Mouse (Mus musculus): ENCODE results near the gene Lgr6. TPM values are rescaled to one million over a fixed set of nuclear protein-coding genes. Genes with fewer than 3 reads are reported as not detected.

Lgr6 gene
- polyA plus RNA-seq, 1 experiment: 2.9 TPM

- 93% methylated on average over 9 of the region's 9 CpGs for WGBS
- no peak for DNase-seq
- no peak overlapping the region for H3K4me3 ChIP-seq (replicated peaks; ENCODE audit: insufficient read depth, low read depth, low read length)
- no peak overlapping the region for H3K27ac ChIP-seq (ENCODE audit: insufficient read depth, low read length)
- no peaks in the 10 kb centered on the region for H3K27me3 ChIP-seq (ENCODE audit: control insufficient read depth, insufficient read depth, low read length)
- TF ChIP-seq CTCF (IDR thresholded peaks at IDR 0.05; ENCODE audit: borderline replicate concordance, insufficient read depth, low read depth, low read length) (no peak), POLR2A (IDR thresholded peaks at IDR 0.05; ENCODE audit: borderline replicate concordance, insufficient read depth, low read length) (no peak)
- peaks cover 6% of the 10 kb centered on the region for H3K4me1 ChIP-seq (ENCODE audit: control insufficient read depth, insufficient read depth, low read length)
Measured at GRCm38 (mm10) chr1:135132893-135133369, 27.9 kb upstream of the Lgr6 start.

GRCm38 (mm10) chr1:135132473-135132872 lies 27.4 kb upstream of the Lgr6 start, which contains the start of gene Ptpn7:
Gene Ptpn7 (plus strand): TSS chr1:135132700.
- H3K4me1 ChIP-seq (ENCODE audit: control insufficient read depth, insufficient read depth, low read length): peaks cover 6% of the 10 kb centered on the region
- H3K27me3 ChIP-seq (ENCODE audit: control insufficient read depth, insufficient read depth, low read length): no peaks in the 10 kb centered on the region
- WGBS: 2% methylated on average over 10 of the region's 10 CpGs
- H3K27ac ChIP-seq (ENCODE audit: insufficient read depth, low read length): no peak within 1 kb of the TSS
- TF ChIP-seq CTCF (IDR thresholded peaks at IDR 0.05; ENCODE audit: borderline replicate concordance, insufficient read depth, low read depth, low read length) (peak; percentile 65; the same call in 1 of the 2 replicates), POLR2A (IDR thresholded peaks at IDR 0.05; ENCODE audit: borderline replicate concordance, insufficient read depth, low read length) (no peak)
- H3K4me3 ChIP-seq (replicated peaks; ENCODE audit: insufficient read depth, low read depth, low read length): no peak within 1 kb of the TSS
- peak; percentile 67 to 71 for DNase-seq

GRCm38 (mm10) chr1:135131560-135131959 lies 26.5 kb upstream of the Lgr6 start:
- Histone ChIP-seq H3K27me3 (ENCODE audit: control insufficient read depth, insufficient read depth, low read length) (no peaks in the 10 kb centered on the region), H3K4me1 (ENCODE audit: control insufficient read depth, insufficient read depth, low read length) (peaks cover 6% of the 10 kb centered on the region), H3K4me3 (replicated peaks; ENCODE audit: insufficient read depth, low read depth, low read length) (no peak overlapping the region), H3K27ac (ENCODE audit: insufficient read depth, low read length) (no peak overlapping the region)
- DNase-seq: no peak
- TF ChIP-seq POLR2A (IDR thresholded peaks at IDR 0.05; ENCODE audit: borderline replicate concordance, insufficient read depth, low read length) (no peak), CTCF (IDR thresholded peaks at IDR 0.05; ENCODE audit: borderline replicate concordance, insufficient read depth, low read depth, low read length) (no peak)
- 77% methylated on average over 8 of the region's 8 CpGs for WGBS

- no peaks in the 10 kb centered on the region for H3K27me3 ChIP-seq (ENCODE audit: control insufficient read depth, insufficient read depth, low read length)
- no peak for DNase-seq
- TF ChIP-seq CTCF (IDR thresholded peaks at IDR 0.05; ENCODE audit: borderline replicate concordance, insufficient read depth, low read depth, low read length) (no peak), POLR2A (IDR thresholded peaks at IDR 0.05; ENCODE audit: borderline replicate concordance, insufficient read depth, low read length) (no peak)
- peaks cover 9% of the 10 kb centered on the region for H3K4me1 ChIP-seq (ENCODE audit: control insufficient read depth, insufficient read depth, low read length)
- no peak overlapping the region for H3K27ac ChIP-seq (ENCODE audit: insufficient read depth, low read length)
- no peak overlapping the region for H3K4me3 ChIP-seq (replicated peaks; ENCODE audit: insufficient read depth, low read depth, low read length)
- 65% methylated on average over 6 of the region's 6 CpGs for WGBS
Measured at GRCm38 (mm10) chr1:135131034-135131433, 26.0 kb upstream of the Lgr6 start.

GRCm38 (mm10) chr1:135130376-135131018 lies 25.4 kb upstream of the Lgr6 start:
- TF ChIP-seq CTCF (IDR thresholded peaks at IDR 0.05; ENCODE audit: borderline replicate concordance, insufficient read depth, low read depth, low read length) (no peak), POLR2A (IDR thresholded peaks at IDR 0.05; ENCODE audit: borderline replicate concordance, insufficient read depth, low read length) (no peak)
- 73% methylated on average over 2 of the region's 2 CpGs for WGBS
- Histone ChIP-seq H3K4me1 (ENCODE audit: control insufficient read depth, insufficient read depth, low read length) (peaks cover 12% of the 10 kb centered on the region), H3K27ac (ENCODE audit: insufficient read depth, low read length) (no peak overlapping the region), H3K27me3 (ENCODE audit: control insufficient read depth, insufficient read depth, low read length) (no peaks in the 10 kb centered on the region), H3K4me3 (replicated peaks; ENCODE audit: insufficient read depth, low read depth, low read length) (no peak overlapping the region)
- no peak for DNase-seq

- H3K4me3 ChIP-seq (replicated peaks; ENCODE audit: insufficient read depth, low read depth, low read length): no peak overlapping the region
- no peak overlapping the region for H3K27ac ChIP-seq (ENCODE audit: insufficient read depth, low read length)
- DNase-seq: no peak
- WGBS: 62% methylated on average over 9 of the region's 9 CpGs
- no peaks in the 10 kb centered on the region for H3K27me3 ChIP-seq (ENCODE audit: control insufficient read depth, insufficient read depth, low read length)
- H3K4me1 ChIP-seq (ENCODE audit: control insufficient read depth, insufficient read depth, low read length): peaks cover 12% of the 10 kb centered on the region
- no peak for TF ChIP-seq CTCF (IDR thresholded peaks at IDR 0.05; ENCODE audit: borderline replicate concordance, insufficient read depth, low read depth, low read length)
- TF ChIP-seq POLR2A (IDR thresholded peaks at IDR 0.05; ENCODE audit: borderline replicate concordance, insufficient read depth, low read length): no peak
Measured at GRCm38 (mm10) chr1:135129543-135130183, 24.6 kb upstream of the Lgr6 start.

GRCm38 (mm10) chr1:135128986-135129385 lies 23.9 kb upstream of the Lgr6 start:
- no peak overlapping the region for H3K27ac ChIP-seq (ENCODE audit: insufficient read depth, low read length)
- no peaks in the 10 kb centered on the region for H3K27me3 ChIP-seq (ENCODE audit: control insufficient read depth, insufficient read depth, low read length)
- no peak for TF ChIP-seq POLR2A (IDR thresholded peaks at IDR 0.05; ENCODE audit: borderline replicate concordance, insufficient read depth, low read length)
- TF ChIP-seq CTCF (IDR thresholded peaks at IDR 0.05; ENCODE audit: borderline replicate concordance, insufficient read depth, low read depth, low read length): no peak
- no peak overlapping the region for H3K4me3 ChIP-seq (replicated peaks; ENCODE audit: insufficient read depth, low read depth, low read length)
- 63% methylated on average over 9 of the region's 9 CpGs for WGBS
- H3K4me1 ChIP-seq (ENCODE audit: control insufficient read depth, insufficient read depth, low read length): peaks cover 12% of the 10 kb centered on the region
- DNase-seq: no peak

- no peak for DNase-seq
- TF ChIP-seq POLR2A (IDR thresholded peaks at IDR 0.05; ENCODE audit: borderline replicate concordance, insufficient read depth, low read length) (no peak), CTCF (IDR thresholded peaks at IDR 0.05; ENCODE audit: borderline replicate concordance, insufficient read depth, low read depth, low read length) (no peak)
- Histone ChIP-seq H3K27ac (ENCODE audit: insufficient read depth, low read length) (no peak overlapping the region), H3K27me3 (ENCODE audit: control insufficient read depth, insufficient read depth, low read length) (no peaks in the 10 kb centered on the region), H3K4me3 (replicated peaks; ENCODE audit: insufficient read depth, low read depth, low read length) (no peak overlapping the region), H3K4me1 (ENCODE audit: control insufficient read depth, insufficient read depth, low read length) (peaks cover 12% of the 10 kb centered on the region)
- WGBS: 51% methylated on average over 6 of the region's 6 CpGs
Measured at GRCm38 (mm10) chr1:135128011-135128441, 22.9 kb upstream of the Lgr6 start.

All from cerebellum, adult 2 months (tissue).